Mouse (Mus musculus) embryonic facial prominence, embryonic 11.5 days (tissue): ENCODE data around the gene Trim72. TPM values are rescaled to one million over a fixed set of nuclear protein-coding genes. Genes with fewer than 3 reads are reported as not detected.

Experiments
- ATAC-seq: fragments of 200-750 bp; cut with Nextera tagmentation; replicated peaks from 2 replicates; pipeline ENCODE4 v1.8.0; 2017; ENCODE audit warnings: low read depth; ENCODE audit not compliant: insufficient number of reproducible peaks, low FRiP score, low TSS enrichment
- DNase-seq: peaks from one replicate; pipeline ENCODE4 v3.0.0-alpha.2; 2015; ENCODE audit warnings: low spot score
- H3K27ac ChIP-seq: fragments of 300-500 bp; sonication (generic); replicated peaks from 2 replicates; pipeline ENCODE4 v1.5.1; 2014; ENCODE audit warnings: mild to moderate bottlenecking, low read depth, low read length, control low read depth
- H3K27me3 ChIP-seq: fragments of 300-500 bp; sonication (generic); 2 replicates; pipeline ENCODE4 v1.6.1; 2014; ENCODE audit warnings: mild to moderate bottlenecking, low read length, moderate library complexity, mixed read lengths; ENCODE audit not compliant: control insufficient read depth, insufficient read depth
- H3K36me3 ChIP-seq: fragments of 300-500 bp; sonication (generic); replicated peaks from 2 replicates; pipeline ENCODE4 v1.6.1; 2014; ENCODE audit warnings: low read depth, mild to moderate bottlenecking, low read length, moderate library complexity, mixed read lengths; ENCODE audit not compliant: control insufficient read depth, insufficient read depth
- H3K4me1 ChIP-seq: fragments of 300-500 bp; sonication (generic); 2 replicates; pipeline ENCODE4 v1.6.1; 2014; ENCODE audit warnings: low read length, mixed read lengths; ENCODE audit not compliant: control insufficient read depth, insufficient read depth
- H3K4me2 ChIP-seq: fragments of 300-500 bp; sonication (generic); 2 replicates; pipeline ENCODE4 v1.6.1; 2014; ENCODE audit warnings: low read depth, mild to moderate bottlenecking, control low read depth, low read length, moderate library complexity
- H3K4me3 ChIP-seq: fragments of 300-500 bp; sonication (generic); 2 replicates; pipeline ENCODE4 v1.5.1; 2014; ENCODE audit warnings: low read depth, low read length, control low read depth
- H3K9ac ChIP-seq: fragments of 300-500 bp; sonication (generic); replicated peaks from 2 replicates; pipeline ENCODE4 v1.6.1; 2014; ENCODE audit warnings: mild to moderate bottlenecking, control low read depth, low read length
- H3K9me3 ChIP-seq: fragments of 300-500 bp; sonication (generic); replicated peaks from 2 replicates; pipeline ENCODE4 v1.6.1; 2016; ENCODE audit warnings: mild to moderate bottlenecking, low read length, inconsistent platforms, mixed read lengths; ENCODE audit not compliant: control insufficient read depth
- WGBS: fragments of 180-500 bp; shearing (Covaris S2); extraction: QIAGEN DNeasy Blood & Tissue Kit; methylation state at CpG from one replicate; pipeline ENCODE4 v1.1.7; 2014; 5-methylcytosine and 5-hydroxymethylcytosine counted together
- polyA plus RNA-seq: library from polyadenylated mRNA; unstranded; fragments of >200 nt; fragmentation: Nextera tagmentation; extraction: Ambion mirVana; gene quantifications from 2 replicates; pipeline ENCODE4 v1.2.1, GENCODE M21; 2014

Trim72 gene
- polyA plus RNA-seq, 1 experiment from 2014 or later, result 0.10 TPM

DNA sequence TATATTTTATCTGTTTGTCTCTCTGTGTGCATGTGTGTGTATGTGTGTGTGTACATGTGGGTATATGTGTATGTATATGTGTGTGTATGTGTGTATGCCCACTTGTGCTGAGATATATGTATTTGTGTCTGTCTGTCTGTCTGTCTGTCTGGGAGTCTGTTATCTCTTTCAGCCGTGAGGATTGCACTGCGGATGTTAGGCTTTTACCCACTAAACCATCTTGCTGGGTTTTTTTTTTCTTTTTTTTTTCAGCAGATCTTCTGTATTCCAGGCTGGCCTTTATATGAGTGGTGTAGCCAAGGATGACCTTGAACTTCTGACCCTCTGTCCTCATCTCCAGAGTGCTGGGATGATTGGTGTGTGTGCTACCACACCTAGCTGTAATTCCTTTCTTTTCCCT, 45.5 kb downstream of the Trim72 start:
- Histone ChIP-seq H3K9ac (no peak overlapping the region), H3K4me1 (no peaks in the 10 kb centered on the region), H3K4me3 (no peak overlapping the region), H3K36me3 (no peaks in the 10 kb centered on the region), H3K9me3 (no peaks in the 10 kb centered on the region), H3K4me2 (no peak overlapping the region), H3K27me3 (no peaks in the 10 kb centered on the region), H3K27ac (no peak overlapping the region)
- WGBS, result 95% methylated on average over 2 of the region's 2 CpGs
- no peak for ATAC-seq
- DNase-seq, result no peak

DNA sequence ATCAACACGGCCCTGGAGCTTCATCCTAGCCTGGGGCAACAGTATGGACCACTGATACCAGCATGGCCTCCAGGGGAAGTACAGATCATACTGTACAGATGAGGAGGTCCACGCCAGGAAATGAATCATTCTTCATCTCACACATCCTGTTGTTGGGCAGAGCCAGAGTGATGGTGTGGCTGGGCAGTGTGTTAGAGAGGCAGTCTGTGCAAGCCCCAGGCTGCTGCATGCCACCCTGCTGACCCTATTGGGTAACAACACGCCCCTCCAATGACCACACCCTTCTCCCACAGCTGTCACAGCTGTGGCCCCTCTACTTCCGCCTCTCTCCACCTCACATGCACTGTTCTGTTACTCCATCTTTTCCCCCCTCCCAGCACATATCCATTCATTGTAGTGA, 47.0 kb downstream of the Trim72 start:
- no peak overlapping the region for H3K4me2 ChIP-seq
- no peak overlapping the region for H3K4me3 ChIP-seq
- no peaks in the 10 kb centered on the region for H3K9me3 ChIP-seq
- no peak overlapping the region for H3K9ac ChIP-seq
- H3K4me1 ChIP-seq, result no peaks in the 10 kb centered on the region
- H3K27me3 ChIP-seq, result no peaks in the 10 kb centered on the region
- DNase-seq (no peak), ATAC-seq (no peak)
- H3K27ac ChIP-seq, result no peak overlapping the region
- H3K36me3 ChIP-seq, result no peaks in the 10 kb centered on the region
- 58% methylated on average over 4 of the region's 4 CpGs for WGBS

DNA sequence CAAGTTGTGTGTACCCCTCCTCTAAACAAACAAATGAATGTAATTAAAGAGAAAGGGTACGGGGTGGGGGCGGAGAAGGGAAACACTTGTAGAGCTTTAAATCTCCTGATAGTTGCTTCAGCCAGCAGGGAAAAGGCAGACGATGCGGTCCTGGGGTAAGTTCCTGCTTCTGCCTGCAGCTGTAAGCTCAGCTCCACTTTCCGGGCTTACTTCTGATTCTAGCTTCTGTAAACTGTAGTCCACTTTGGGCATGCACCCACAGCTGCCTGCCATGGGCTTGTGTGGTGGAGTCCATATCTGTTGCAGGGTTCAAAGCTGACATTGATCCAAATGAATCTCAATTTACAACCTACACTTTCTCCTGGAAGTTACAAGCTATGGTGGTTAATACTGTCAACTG, 49.3 kb downstream of the Trim72 start:
- Histone ChIP-seq H3K27ac (no peak overlapping the region), H3K36me3 (no peaks in the 10 kb centered on the region), H3K4me2 (no peak overlapping the region), H3K4me1 (no peaks in the 10 kb centered on the region), H3K9ac (no peak overlapping the region), H3K9me3 (no peaks in the 10 kb centered on the region), H3K4me3 (no peak overlapping the region), H3K27me3 (no peaks in the 10 kb centered on the region)
- ATAC-seq (no peak), DNase-seq (no peak)
- 75% methylated on average over 5 of the region's 5 CpGs for WGBS

DNA sequence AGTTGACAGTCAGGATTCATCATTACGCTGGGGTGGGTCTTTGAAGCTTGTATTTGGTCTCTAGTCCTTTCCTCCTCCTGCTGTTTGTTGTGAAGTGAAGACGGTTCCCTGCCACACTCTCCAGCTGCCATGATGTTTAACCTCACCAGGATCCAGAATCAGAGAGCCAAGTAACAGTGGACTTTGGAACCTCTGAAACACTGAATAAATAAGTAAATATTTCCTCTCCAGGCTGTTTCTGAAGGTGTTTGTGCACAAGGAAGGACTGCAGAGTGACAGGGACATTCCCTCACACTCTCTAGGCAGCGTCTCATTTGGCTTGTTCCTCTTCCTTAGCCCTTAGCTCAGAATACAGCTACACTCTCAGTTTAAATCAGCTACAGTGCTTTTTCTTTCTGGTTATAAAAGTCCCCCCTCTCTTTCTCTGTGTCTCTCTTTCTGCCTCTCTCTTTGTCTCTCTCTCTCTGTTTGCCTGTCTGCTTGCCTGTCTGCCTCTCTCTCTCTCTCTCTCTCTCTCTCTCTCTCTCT, 53.2 kb downstream of the Trim72 start:
- no peak overlapping the region for H3K27ac ChIP-seq
- no peaks in the 10 kb centered on the region for H3K36me3 ChIP-seq

DNA sequence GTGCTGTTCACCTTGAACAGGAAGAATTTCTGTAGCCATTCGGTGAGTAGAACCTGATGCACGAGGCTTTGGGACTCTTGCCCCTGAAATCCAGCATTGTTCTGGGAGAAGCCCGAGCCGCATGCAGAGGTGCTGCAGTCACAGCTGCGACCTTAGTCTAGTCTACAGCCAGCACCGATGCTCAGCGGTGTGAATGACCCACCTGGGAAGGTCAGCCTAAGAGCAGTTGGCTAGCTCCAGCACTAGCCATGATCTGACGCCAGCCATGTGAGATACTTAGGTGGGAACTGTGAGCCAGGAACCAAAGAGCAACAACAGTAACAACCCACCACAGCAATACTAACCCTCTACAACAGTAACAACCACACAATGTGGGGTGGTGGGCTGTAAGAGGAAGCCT, 54.1 kb downstream of the Trim72 start:
- ATAC-seq (no peak), DNase-seq (no peak)
- Histone ChIP-seq H3K4me2 (no peak overlapping the region), H3K4me3 (no peak overlapping the region), H3K27ac (no peak overlapping the region), H3K9me3 (no peaks in the 10 kb centered on the region), H3K36me3 (no peaks in the 10 kb centered on the region), H3K27me3 (no peaks in the 10 kb centered on the region), H3K9ac (no peak overlapping the region), H3K4me1 (no peaks in the 10 kb centered on the region)
- 87% methylated on average over 8 of the region's 8 CpGs for WGBS

More for the DNA sequence above, 53.2 kb downstream of the Trim72 start:
- H3K4me2 ChIP-seq, result no peak overlapping the region
- DNase-seq, result no peak
- no peaks in the 10 kb centered on the region for H3K9me3 ChIP-seq
- no peak for ATAC-seq
- no peak overlapping the region for H3K9ac ChIP-seq
- H3K27me3 ChIP-seq, result no peaks in the 10 kb centered on the region
- WGBS, result 74% methylated on average over 3 of the region's 3 CpGs
- no peaks in the 10 kb centered on the region for H3K4me1 ChIP-seq
- H3K4me3 ChIP-seq, result no peak overlapping the region

DNA sequence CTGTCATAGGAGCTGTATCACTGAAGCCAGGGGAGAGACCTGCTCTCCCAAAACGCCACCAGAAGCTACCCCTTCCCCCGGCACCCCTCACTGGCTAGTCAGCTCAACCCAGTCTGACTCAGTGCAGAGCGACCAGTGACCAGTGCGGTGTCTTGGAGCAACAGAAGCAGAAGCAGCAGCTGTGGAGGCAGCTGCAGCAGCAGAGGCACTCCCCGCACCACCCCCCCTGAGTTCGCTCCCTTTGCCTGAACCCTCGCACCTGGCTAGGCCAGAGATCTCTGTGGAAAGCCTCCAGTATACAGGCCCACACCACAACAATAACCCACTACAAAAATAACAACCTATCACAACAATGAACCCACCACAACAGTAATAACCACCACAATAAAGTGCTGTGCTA, 54.8 kb downstream of the Trim72 start:
- no peak for ATAC-seq
- H3K4me3 ChIP-seq, result no peak overlapping the region
- no peak for DNase-seq
- no peak overlapping the region for H3K4me2 ChIP-seq
- no peaks in the 10 kb centered on the region for H3K36me3 ChIP-seq
- no peaks in the 10 kb centered on the region for H3K4me1 ChIP-seq
- H3K9ac ChIP-seq, result no peak overlapping the region
- no peak overlapping the region for H3K27ac ChIP-seq
- no peaks in the 10 kb centered on the region for H3K27me3 ChIP-seq
- 72% methylated on average over 7 of the region's 7 CpGs for WGBS
- no peaks in the 10 kb centered on the region for H3K9me3 ChIP-seq

DNA sequence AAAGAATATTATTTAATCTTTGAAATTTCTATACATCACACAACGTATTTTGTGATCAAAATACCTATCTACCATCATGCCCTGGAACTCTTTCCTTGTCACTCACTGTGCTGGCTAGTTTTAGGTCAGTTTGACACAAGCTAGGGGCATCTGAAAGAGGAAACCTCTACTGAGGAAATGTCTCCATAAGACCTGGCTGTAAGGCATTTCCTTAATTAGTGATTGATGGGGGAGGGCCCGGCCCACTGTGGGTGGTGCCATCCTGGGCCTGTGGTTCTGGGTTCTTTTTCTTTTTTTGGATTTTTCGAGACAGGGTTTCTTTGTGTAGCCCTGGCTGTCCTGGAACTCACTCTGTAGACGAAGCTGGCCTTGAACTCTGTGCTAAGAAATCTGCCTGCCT, 55.3 kb downstream of the Trim72 start:
- 76% methylated on average over 4 of the region's 4 CpGs for WGBS
- DNase-seq (no peak), ATAC-seq (no peak)
- Histone ChIP-seq H3K4me1 (no peaks in the 10 kb centered on the region), H3K9ac (no peak overlapping the region), H3K4me3 (no peak overlapping the region), H3K27me3 (no peaks in the 10 kb centered on the region), H3K36me3 (no peaks in the 10 kb centered on the region), H3K9me3 (no peaks in the 10 kb centered on the region), H3K27ac (no peak overlapping the region), H3K4me2 (no peak overlapping the region)
